Mouse (Mus musculus) embryonic fibroblast, embryonic 13.5 days (primary cell): ENCODE measurements around the gene Spsb4. TPM values are rescaled to one million over a fixed set of nuclear protein-coding genes. Genes with fewer than 3 reads are reported as not detected.

ENCODE experiments used
- H3K27ac ChIP-seq: 2 replicates; pipeline ENCODE4 v1.5.1; 2012; ENCODE audit warnings: low read length, control low read depth, inconsistent platforms; ENCODE audit not compliant: insufficient read depth
- H3K4me1 ChIP-seq: 2 replicates; pipeline ENCODE4 v1.6.1; 2011; ENCODE audit warnings: low read length; ENCODE audit not compliant: control insufficient read depth, insufficient read depth
- H3K4me3 ChIP-seq: 2 replicates; pipeline ENCODE4 v1.5.1; 2011; ENCODE audit warnings: mild to moderate bottlenecking, control low read depth, low read length; ENCODE audit not compliant: insufficient read depth
- CTCF ChIP-seq: IDR thresholded peaks from 2 replicates; pipeline ENCODE4 v1.5.1; 2011; ENCODE audit warnings: mild to moderate bottlenecking, control low read depth, low read length, moderate library complexity, borderline replicate concordance; ENCODE audit not compliant: insufficient read depth
- POLR2A ChIP-seq: IDR thresholded peaks from 2 replicates; pipeline ENCODE4 v1.6.1; 2011; ENCODE audit warnings: low read depth, mild to moderate bottlenecking, control low read depth, low read length, moderate library complexity
- polyA plus RNA-seq: library from polyadenylated mRNA; stranded (reverse); fragments of >200 nt; gene quantifications from 2 replicates; pipeline ENCODE4 v1.2.4, GENCODE M21; 2011; ENCODE audit warnings: low read depth; ENCODE audit not compliant: missing spikeins, insufficient read length

The Spsb4 gene
- polyA plus RNA-seq, 1 experiment: 1.8 TPM

GRCm38 (mm10) chr9:97017811-97018641 lies 617 bp downstream of the Spsb4 start:
- 0 out of 2 replicates have a peak, but pooled peaks cover 2% of the 10 kb centered on the region for H3K4me1 ChIP-seq
- peak overlapping the region; percentile 61 for H3K4me3 ChIP-seq
- TF ChIP-seq POLR2A: no peak
- no peak for TF ChIP-seq CTCF
- no peak overlapping the region for H3K27ac ChIP-seq

DNA sequence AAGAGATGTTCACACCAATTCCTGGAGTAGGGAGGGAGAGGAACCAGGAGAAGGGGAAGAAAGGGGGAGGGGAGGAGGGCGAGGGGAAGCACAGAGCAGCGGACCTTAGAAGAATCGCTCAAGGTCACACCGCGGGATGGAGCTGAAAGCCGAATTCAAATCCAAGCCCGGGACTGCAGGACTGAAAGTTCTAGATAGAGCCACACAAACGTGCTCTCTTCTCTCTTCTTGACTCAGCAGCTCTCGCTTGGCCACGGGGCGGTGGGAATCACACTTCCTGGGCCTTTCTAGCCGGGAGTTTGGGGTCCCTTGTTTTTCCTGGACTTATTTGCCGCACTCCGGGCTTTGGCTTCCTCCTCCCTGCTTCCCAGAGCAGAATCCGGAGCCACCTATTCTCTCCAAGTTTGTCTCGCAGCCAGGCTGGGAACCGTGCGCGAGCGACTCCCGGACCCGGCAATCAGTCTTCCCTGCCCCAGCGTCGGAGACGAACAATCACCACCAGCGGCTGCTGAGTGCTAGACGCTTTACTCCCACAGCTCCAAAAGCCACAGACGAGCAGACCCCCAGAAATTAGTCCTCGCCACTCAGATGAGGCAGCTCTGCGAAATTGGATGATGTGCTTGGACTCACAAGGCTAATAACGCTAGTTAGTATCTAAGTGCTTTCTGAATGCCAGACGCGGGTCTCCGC lies 1.4 kb downstream of the Spsb4 start:
- TF ChIP-seq CTCF: no peak
- no peak for TF ChIP-seq POLR2A
- H3K4me3 ChIP-seq: peak overlapping the region; percentile 61
- H3K27ac ChIP-seq: no peak overlapping the region
- H3K4me1 ChIP-seq: 0 out of 2 replicates have a peak, but pooled peaks cover 2% of the 10 kb centered on the region

DNA sequence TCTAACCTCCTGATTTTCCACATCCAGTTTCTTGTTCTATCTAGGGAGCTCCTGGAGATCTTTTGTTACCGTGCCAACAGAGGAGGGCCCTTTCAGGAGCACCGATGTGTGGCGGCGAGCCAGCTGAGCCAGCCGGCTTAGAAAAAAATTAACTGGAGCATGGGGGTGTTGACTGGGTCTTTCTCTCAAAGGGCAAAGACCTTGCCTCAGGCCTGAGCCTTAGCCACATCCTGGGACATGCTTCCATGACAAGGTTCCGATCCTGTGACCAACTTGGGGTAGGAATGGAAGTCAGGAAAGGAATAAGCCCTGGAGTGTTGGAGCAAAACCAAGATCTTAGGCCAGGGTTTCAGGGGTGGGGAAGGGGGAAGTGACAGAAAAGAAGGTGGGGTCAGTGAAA lies 2.9 kb downstream of the Spsb4 start:
- 0 out of 2 replicates have a peak, but pooled peaks cover 2% of the 10 kb centered on the region for H3K4me1 ChIP-seq
- no peak overlapping the region for H3K4me3 ChIP-seq
- no peak overlapping the region for H3K27ac ChIP-seq
- TF ChIP-seq POLR2A: no peak
- no peak for TF ChIP-seq CTCF

DNA sequence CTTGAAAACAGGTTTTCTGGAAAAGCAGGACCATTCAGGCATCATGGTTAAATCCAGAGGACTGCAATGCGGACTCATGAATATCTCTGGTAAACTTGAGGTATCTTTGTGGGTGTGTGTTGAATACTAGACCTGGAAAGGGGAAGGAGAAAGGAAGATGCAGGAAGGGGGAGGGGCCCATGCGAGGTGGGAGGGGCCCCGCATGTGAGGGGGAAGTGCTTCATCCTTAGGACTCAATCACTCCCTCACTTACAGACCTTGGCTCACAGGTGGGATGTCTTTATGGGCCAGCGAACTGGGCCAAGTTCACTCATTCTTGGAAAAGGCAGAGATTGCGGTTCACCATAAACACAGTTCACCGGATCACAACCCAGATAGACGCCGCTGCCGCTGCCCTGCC lies 4.9 kb downstream of the Spsb4 start:
- H3K27ac ChIP-seq: no peak overlapping the region
- TF ChIP-seq CTCF (no peak), POLR2A (no peak)
- no peak overlapping the region for H3K4me3 ChIP-seq
- H3K4me1 ChIP-seq: 0 out of 2 replicates have a peak, but pooled peaks cover 2% of the 10 kb centered on the region

GRCm38 (mm10) chr9:97013153-97013552 lies 5.5 kb downstream of the Spsb4 start:
- TF ChIP-seq POLR2A (no peak), CTCF (no peak)
- Histone ChIP-seq H3K4me3 (no peak overlapping the region), H3K27ac (no peak overlapping the region), H3K4me1 (0 out of 2 replicates have a peak, but pooled peaks cover 2% of the 10 kb centered on the region)

DNA sequence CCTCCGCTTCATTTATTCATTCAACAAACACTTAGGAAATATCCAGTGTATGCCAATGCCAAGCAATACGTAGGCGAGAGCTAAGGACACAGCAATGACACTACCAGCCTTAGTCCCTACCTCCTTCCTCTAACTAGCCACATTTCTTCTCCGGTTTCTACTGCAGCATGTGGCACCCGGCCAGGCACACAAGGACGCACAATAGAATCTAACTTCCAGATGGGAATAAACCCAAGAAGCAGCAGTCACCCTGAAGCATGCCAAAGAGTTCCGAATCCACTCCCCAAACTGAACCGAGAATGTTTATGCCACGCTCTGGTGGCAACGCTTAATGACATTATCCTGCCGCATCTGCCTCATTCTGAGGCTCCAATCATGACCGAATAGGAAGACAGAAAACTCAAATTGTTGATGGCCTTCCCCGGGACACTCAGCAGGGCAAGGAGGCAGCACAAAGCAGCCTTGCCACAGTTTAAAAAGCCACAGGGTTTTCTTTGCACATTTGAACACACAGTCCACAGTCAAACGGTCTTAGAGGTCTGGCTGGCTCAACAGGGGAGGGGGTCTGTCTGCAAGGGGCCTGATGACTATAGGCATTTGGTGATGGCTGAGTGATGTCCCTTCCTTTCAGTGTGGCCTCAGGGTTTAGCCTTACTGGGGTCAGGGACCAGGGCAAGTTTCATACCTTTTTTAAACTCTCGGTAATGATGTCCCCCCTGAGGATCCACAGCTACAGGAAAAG lies 7.0 kb downstream of the Spsb4 start:
- TF ChIP-seq POLR2A (no peak), CTCF (no peak)
- Histone ChIP-seq H3K4me1 (0 out of 2 replicates have a peak, but pooled peaks cover 2% of the 10 kb centered on the region), H3K4me3 (no peak overlapping the region), H3K27ac (no peak overlapping the region)

GRCm38 (mm10) chr9:97010447-97010846 lies 8.2 kb downstream of the Spsb4 start:
- no peak overlapping the region for H3K27ac ChIP-seq
- no peaks in the 10 kb centered on the region for H3K4me1 ChIP-seq
- TF ChIP-seq CTCF: no peak
- TF ChIP-seq POLR2A: no peak
- no peak overlapping the region for H3K4me3 ChIP-seq

DNA sequence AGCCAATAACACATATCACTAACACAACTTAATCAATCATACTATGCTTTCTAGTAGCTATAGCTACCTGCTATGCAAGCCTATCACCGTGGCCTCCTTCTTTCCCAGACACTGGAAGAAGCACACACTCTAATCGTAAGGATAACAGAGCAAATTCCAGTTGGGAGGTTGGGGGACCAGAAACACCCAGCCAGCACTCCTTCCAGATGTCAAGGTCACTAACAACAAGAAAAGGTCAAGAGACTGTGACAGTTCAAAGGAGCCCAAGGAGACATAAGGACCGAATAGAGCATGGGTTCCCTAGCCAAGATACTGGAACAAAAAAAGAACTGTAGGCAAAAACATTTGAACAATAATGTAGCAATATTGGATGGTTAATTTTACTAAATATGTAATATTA lies 13.9 kb downstream of the Spsb4 start:
- TF ChIP-seq POLR2A (no peak), CTCF (no peak)
- H3K4me3 ChIP-seq: no peak overlapping the region
- no peak overlapping the region for H3K27ac ChIP-seq
- H3K4me1 ChIP-seq: no peaks in the 10 kb centered on the region

DNA sequence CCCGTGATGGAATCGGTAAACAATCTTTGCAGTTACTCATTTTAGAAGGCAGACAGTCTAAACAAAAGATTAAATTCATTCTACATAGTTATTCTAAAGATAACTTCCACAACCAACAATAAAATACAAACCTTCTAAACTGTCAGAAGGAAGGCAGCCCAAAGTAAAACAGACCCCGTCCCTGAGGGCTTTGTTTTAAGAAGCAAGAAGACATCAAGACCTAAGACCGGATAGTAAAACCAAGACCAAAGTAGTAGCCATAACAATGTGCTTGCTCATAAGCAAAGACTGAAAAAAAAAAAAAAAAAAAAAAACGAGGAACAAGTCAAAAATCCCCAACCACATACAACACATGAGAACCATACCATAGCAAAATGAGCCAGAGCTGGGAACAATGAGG lies 15.5 kb downstream of the Spsb4 start:
- Histone ChIP-seq H3K27ac (no peak overlapping the region), H3K4me3 (no peak overlapping the region), H3K4me1 (no peaks in the 10 kb centered on the region)
- TF ChIP-seq CTCF (no peak), POLR2A (no peak)
